Mouse (Mus musculus): ENCODE results near the gene Lrmda.

GRCm38 (mm10) chr14:22514362-22515084 lies 495.0 kb downstream of the Lrmda start:
- TF ChIP-seq CTCF (IDR thresholded peaks at IDR 0.05; ENCODE audit: low read depth, low read length): no peak
- no peak for TF ChIP-seq POLR2A (IDR thresholded peaks at IDR 0.05; ENCODE audit: extremely low read depth, insufficient read depth, low read length)

Measured in liver, adult 2 months (tissue).